Mouse (Mus musculus): Measurements from ENCODE around the gene Slc6a5. TPM values are rescaled to one million over a fixed set of nuclear protein-coding genes. Genes with fewer than 3 reads are reported as not detected.

The Slc6a5 gene
- polyA plus RNA-seq, 1 experiment, result 0.01 TPM

DNA sequence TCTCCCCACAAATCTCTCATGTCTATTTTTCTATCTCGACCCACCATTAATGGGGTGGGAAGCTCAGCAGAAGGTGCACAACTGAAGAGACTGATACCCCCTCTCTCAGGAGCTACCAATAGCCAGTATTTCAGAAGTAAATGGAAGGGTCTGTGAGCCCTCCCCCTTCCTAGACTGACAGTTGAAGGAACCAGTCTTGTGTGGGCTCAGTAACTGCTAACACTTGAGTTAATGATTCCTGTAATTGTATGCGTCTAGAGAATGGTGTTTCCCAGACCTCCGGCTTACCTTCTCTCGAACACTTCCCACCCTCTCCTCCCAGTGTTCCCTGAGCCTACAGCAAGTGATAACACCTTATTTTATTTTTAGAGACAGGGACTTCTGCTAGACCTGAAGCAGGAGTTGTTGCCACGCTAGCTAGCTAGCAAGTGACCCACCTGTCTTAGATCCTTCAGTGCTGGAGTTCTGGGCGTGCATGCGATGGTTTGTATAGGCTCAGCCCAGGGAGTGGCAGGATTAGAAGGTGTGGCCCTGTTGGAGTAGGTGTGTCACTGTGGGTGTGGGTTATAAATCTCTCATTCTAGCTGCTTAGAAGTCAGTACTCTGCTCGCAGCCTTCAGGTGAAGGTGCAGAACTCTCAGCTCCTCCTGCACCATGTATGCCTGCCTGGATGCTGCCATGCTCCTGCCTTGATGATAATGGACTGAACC lies 29.8 kb upstream of the Slc6a5 start:
- no peak for TF ChIP-seq POLR2A (IDR thresholded peaks at IDR 0.05; ENCODE audit: control insufficient read depth, low read depth, low read length)
- no peak for TF ChIP-seq CTCF (IDR thresholded peaks at IDR 0.05; ENCODE audit: control insufficient read depth, insufficient read depth, insufficient replicate concordance, low read depth, low read length)
- Histone ChIP-seq H3K4me1 (ENCODE audit: control insufficient read depth, insufficient read depth, low read length) (no peaks in the 10 kb centered on the region), H3K36me3 (ENCODE audit: control insufficient read depth, insufficient read depth, low read length) (no peaks in the 10 kb centered on the region), H3K4me3 (ENCODE audit: control insufficient read depth, low read depth, low read length) (no peak overlapping the region), H3K27ac (ENCODE audit: control insufficient read depth, insufficient read depth, low read depth, low read length) (no peak overlapping the region), H3K27me3 (ENCODE audit: control insufficient read depth, insufficient read depth, low read length) (no peaks in the 10 kb centered on the region)

- H3K27me3 ChIP-seq (ENCODE audit: control insufficient read depth, insufficient read depth, low read length), result no peaks in the 10 kb centered on the region
- no peak overlapping the region for H3K4me3 ChIP-seq (ENCODE audit: control insufficient read depth, low read depth, low read length)
- no peaks in the 10 kb centered on the region for H3K4me1 ChIP-seq (ENCODE audit: control insufficient read depth, insufficient read depth, low read length)
- H3K36me3 ChIP-seq (ENCODE audit: control insufficient read depth, insufficient read depth, low read length), result no peaks in the 10 kb centered on the region
- no peak for TF ChIP-seq POLR2A (IDR thresholded peaks at IDR 0.05; ENCODE audit: control insufficient read depth, low read depth, low read length)
- no peak for TF ChIP-seq CTCF (IDR thresholded peaks at IDR 0.05; ENCODE audit: control insufficient read depth, insufficient read depth, insufficient replicate concordance, low read depth, low read length)
- H3K27ac ChIP-seq (ENCODE audit: control insufficient read depth, insufficient read depth, low read depth, low read length), result no peak overlapping the region
Observed at GRCm38 (mm10) chr7:49882288-49882687, 27.7 kb upstream of the Slc6a5 start.

DNA sequence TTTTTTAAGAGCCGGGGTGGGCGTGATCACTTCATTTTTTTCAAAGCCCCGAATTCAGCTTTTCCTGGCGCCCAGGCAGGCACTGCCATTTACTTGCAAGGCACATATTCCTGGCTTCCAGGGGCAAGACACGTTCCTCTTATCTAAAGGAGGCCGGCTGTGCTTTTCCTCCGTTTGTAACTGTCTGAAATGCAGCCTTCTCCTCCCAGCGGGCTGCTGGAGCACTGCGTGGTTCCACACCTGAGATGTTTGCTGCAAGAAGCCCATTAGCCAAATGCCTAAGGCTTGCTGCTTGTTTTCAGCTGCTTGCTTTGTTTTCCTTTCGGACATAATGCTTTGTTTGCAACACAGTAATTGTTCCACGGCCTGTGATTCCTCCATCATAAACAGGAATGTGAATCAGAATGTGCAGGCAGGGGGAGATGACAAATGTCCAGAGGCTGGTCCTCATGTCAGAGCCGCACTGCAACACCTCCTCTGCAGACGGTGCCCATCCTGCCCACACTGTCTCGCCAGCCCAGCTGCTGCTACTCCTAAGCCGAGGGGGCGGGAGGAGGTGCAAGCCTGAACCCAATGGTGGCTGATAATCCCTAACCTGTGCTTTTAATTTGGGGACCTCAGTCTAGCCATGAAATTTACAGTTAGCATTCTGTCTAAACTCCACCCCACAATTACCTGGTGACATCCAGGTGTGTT lies 27.1 kb upstream of the Slc6a5 start:
- no peaks in the 10 kb centered on the region for H3K4me1 ChIP-seq (ENCODE audit: control insufficient read depth, insufficient read depth, low read length)
- no peaks in the 10 kb centered on the region for H3K27me3 ChIP-seq (ENCODE audit: control insufficient read depth, insufficient read depth, low read length)
- H3K27ac ChIP-seq (ENCODE audit: control insufficient read depth, insufficient read depth, low read depth, low read length), result no peak overlapping the region
- H3K36me3 ChIP-seq (ENCODE audit: control insufficient read depth, insufficient read depth, low read length), result no peaks in the 10 kb centered on the region
- TF ChIP-seq CTCF (IDR thresholded peaks at IDR 0.05; ENCODE audit: control insufficient read depth, insufficient read depth, insufficient replicate concordance, low read depth, low read length), result no peak
- no peak overlapping the region for H3K4me3 ChIP-seq (ENCODE audit: control insufficient read depth, low read depth, low read length)

- no peak overlapping the region for H3K4me3 ChIP-seq (ENCODE audit: control insufficient read depth, low read depth, low read length)
- no peaks in the 10 kb centered on the region for H3K27me3 ChIP-seq (ENCODE audit: control insufficient read depth, insufficient read depth, low read length)
- H3K27ac ChIP-seq (ENCODE audit: control insufficient read depth, insufficient read depth, low read depth, low read length), result no peak overlapping the region
- H3K4me1 ChIP-seq (ENCODE audit: control insufficient read depth, insufficient read depth, low read length), result no peaks in the 10 kb centered on the region
- TF ChIP-seq CTCF (IDR thresholded peaks at IDR 0.05; ENCODE audit: control insufficient read depth, insufficient read depth, insufficient replicate concordance, low read depth, low read length), result no peak
- no peak for TF ChIP-seq POLR2A (IDR thresholded peaks at IDR 0.05; ENCODE audit: control insufficient read depth, low read depth, low read length)
- H3K36me3 ChIP-seq (ENCODE audit: control insufficient read depth, insufficient read depth, low read length), result no peaks in the 10 kb centered on the region
Observed at GRCm38 (mm10) chr7:49887776-49888390, 22.1 kb upstream of the Slc6a5 start.

GRCm38 (mm10) chr7:49894786-49895185 lies 15.2 kb upstream of the Slc6a5 start:
- no peaks in the 10 kb centered on the region for H3K36me3 ChIP-seq (ENCODE audit: control insufficient read depth, insufficient read depth, low read length)
- no peaks in the 10 kb centered on the region for H3K27me3 ChIP-seq (ENCODE audit: control insufficient read depth, insufficient read depth, low read length)
- no peak overlapping the region for H3K4me3 ChIP-seq (ENCODE audit: control insufficient read depth, low read depth, low read length)
- no peaks in the 10 kb centered on the region for H3K4me1 ChIP-seq (ENCODE audit: control insufficient read depth, insufficient read depth, low read length)
- no peak overlapping the region for H3K27ac ChIP-seq (ENCODE audit: control insufficient read depth, insufficient read depth, low read depth, low read length)
- TF ChIP-seq CTCF (IDR thresholded peaks at IDR 0.05; ENCODE audit: control insufficient read depth, insufficient read depth, insufficient replicate concordance, low read depth, low read length) (no peak), POLR2A (IDR thresholded peaks at IDR 0.05; ENCODE audit: control insufficient read depth, low read depth, low read length) (no peak)

DNA sequence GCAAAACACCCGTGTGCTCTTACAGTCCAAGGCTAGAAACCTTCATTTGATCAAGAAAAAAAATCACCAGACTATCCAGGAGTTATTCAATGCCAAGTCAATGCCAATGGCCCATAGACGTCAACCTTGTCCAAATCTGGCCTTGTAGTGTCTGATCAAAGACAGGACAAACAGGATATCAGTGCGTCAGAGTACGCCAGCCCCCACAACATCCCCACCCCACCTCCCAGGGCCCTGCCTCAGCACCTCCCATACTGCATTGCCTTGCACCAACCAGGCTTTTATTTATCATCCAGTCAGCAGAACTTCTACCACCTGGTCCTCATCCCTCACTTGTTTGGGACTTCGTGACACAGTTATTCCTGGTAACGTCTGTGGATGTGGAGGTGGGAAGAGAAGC lies 14.7 kb upstream of the Slc6a5 start:
- no peak overlapping the region for H3K4me3 ChIP-seq (ENCODE audit: control insufficient read depth, low read depth, low read length)
- H3K27ac ChIP-seq (ENCODE audit: control insufficient read depth, insufficient read depth, low read depth, low read length), result no peak overlapping the region
- TF ChIP-seq CTCF (IDR thresholded peaks at IDR 0.05; ENCODE audit: control insufficient read depth, insufficient read depth, insufficient replicate concordance, low read depth, low read length), result no peak
- no peak for TF ChIP-seq POLR2A (IDR thresholded peaks at IDR 0.05; ENCODE audit: control insufficient read depth, low read depth, low read length)
- H3K27me3 ChIP-seq (ENCODE audit: control insufficient read depth, insufficient read depth, low read length), result no peaks in the 10 kb centered on the region
- no peaks in the 10 kb centered on the region for H3K4me1 ChIP-seq (ENCODE audit: control insufficient read depth, insufficient read depth, low read length)
- no peaks in the 10 kb centered on the region for H3K36me3 ChIP-seq (ENCODE audit: control insufficient read depth, insufficient read depth, low read length)

- Histone ChIP-seq H3K27ac (ENCODE audit: control insufficient read depth, insufficient read depth, low read depth, low read length) (no peak overlapping the region), H3K36me3 (ENCODE audit: control insufficient read depth, insufficient read depth, low read length) (no peaks in the 10 kb centered on the region), H3K4me1 (ENCODE audit: control insufficient read depth, insufficient read depth, low read length) (no peaks in the 10 kb centered on the region), H3K27me3 (ENCODE audit: control insufficient read depth, insufficient read depth, low read length) (no peaks in the 10 kb centered on the region), H3K4me3 (ENCODE audit: control insufficient read depth, low read depth, low read length) (no peak overlapping the region)
- TF ChIP-seq CTCF (IDR thresholded peaks at IDR 0.05; ENCODE audit: control insufficient read depth, insufficient read depth, insufficient replicate concordance, low read depth, low read length) (no peak), POLR2A (IDR thresholded peaks at IDR 0.05; ENCODE audit: control insufficient read depth, low read depth, low read length) (no peak)
Observed at GRCm38 (mm10) chr7:49902003-49902552, 7.9 kb upstream of the Slc6a5 start.
